Mouse (Mus musculus) spleen, adult 2 months (tissue): ENCODE results near the gene Acy3.

Source experiments
- CTCF ChIP-seq: fragments of 200-500 bp; IDR thresholded peaks from 2 replicates; pipeline ENCODE4 v1.5.1; 2011; ENCODE audit warnings: mild to moderate bottlenecking, inconsistent platforms; ENCODE audit not compliant: insufficient read depth, insufficient read length, insufficient replicate concordance; ENCODE audit errors: extremely low read depth
- POLR2A ChIP-seq: fragments of 200-500 bp; IDR thresholded peaks from 2 replicates; pipeline ENCODE4 v1.6.1; 2011; ENCODE audit warnings: low read depth, low read length, inconsistent platforms

DNA sequence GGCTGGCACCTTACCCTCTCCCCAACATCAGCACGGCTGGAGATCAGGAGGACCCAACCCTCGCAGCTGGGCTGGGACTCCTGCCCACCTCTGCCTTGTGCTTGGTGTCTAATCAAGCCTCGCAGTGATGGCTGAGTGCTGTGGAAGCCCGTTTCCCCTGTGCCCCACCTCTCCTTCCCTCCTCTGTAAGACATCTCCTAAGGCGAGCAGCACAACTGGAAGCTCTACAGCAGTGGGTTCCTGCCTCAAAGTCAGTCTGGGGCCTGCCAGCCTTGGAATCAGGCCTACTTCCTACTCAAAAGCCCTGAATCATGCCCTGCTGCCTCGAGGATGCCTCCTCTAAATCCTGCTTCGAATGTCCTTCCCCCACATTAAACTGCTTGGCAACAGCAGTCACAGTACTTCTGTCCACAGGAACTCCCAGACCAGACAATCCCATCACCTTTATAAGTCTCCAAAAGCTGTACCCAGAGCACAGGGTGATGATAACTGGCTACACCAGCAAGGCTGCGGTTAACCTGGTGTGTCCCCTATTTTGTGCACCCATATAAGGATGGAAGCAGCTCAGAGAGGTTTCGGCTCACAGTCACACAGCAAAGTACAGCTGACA lies 12.9 kb downstream of the Acy3 start:
- TF ChIP-seq POLR2A (no peak), CTCF (no peak)
